Comparison of ENCODE assay signal across 8 mouse cellular contexts in genomic region chr4:134534932-134535786, GRCm38 (mm10). TPM values are rescaled to one million over a fixed set of nuclear protein-coding genes. Genes with fewer than 3 reads are reported as not detected.
DNase-seq lines count a peak whose midpoint lies in the region; ATAC-seq and TF ChIP-seq lines count a peak whose summit lies in the region.

Mtfr1l (minus strand) TSS chr4:134535387.

- peak; percentile 88 for ATAC-seq in Patski
- ATAC-seq in hindbrain, embryonic 13.5 days (ENCODE audit: low FRiP score), result peak; percentile 96

- peak within 1 kb of the TSS; percentile 99 for H3K4me3 ChIP-seq in hindbrain, embryonic 13.5 days

- POLR2A ChIA-PET in Patski (lab: Charles Lee), result interaction anchor here (0.9 to 2.1 kb wide), 2 partner anchors 10 to 19 kb away, joined by 3 to 6 read pairs; no protein-coding TSS in a partner anchor

- H3K27ac ChIP-seq in hindbrain, embryonic 13.5 days, result peak within 1 kb of the TSS; percentile 90

- no peaks in the 10 kb centered on the region for H3K27me3 ChIP-seq in Patski
- H3K27me3 ChIP-seq in hindbrain, embryonic 13.5 days, result no peaks in the 10 kb centered on the region

- peak within 1 kb of the TSS; percentile 91 for H3K9ac ChIP-seq in hindbrain, embryonic 13.5 days

- H3K4me1 ChIP-seq in hindbrain, embryonic 13.5 days (replicated peaks), result peaks cover 30% of the 10 kb centered on the region

- H3K9me3 ChIP-seq in hindbrain, embryonic 13.5 days, result no peaks in the 10 kb centered on the region

- under 1% methylated on average over 70 of the region's 71 CpGs for WGBS in hindbrain, embryonic 13.5 days

- peak within 1 kb of the TSS; percentile 95 for H3K4me2 ChIP-seq in hindbrain, embryonic 13.5 days

- no peak for TF ChIP-seq CTCF in Patski (IDR thresholded peaks at IDR 0.05)

- in situ Hi-C loops in Patski (cut with MboI; ENCODE audit: low pct_unique_long_range_greater_than_20kb), result no loop called here

- CTCF ChIA-PET in Patski (lab: Charles Lee), result interaction anchor here (0.8 kb wide), 1 partner anchor 57 kb away, joined by 4 read pairs; no protein-coding TSS in a partner anchor

- H3K36me3 ChIP-seq in hindbrain, embryonic 13.5 days, result peaks cover 41% of the 10 kb centered on the region

- peak; percentile 78 for DNase-seq in Patski (ENCODE audit: low read depth, low spot score)
- DNase-seq in cerebellum, postnatal 14 days, result peak; percentile 95 to 97
- DNase-seq in frontal cortex, postnatal 14 days (ENCODE audit: low spot score in 2 of 2), result peak; percentile 94
- peak; percentile 82 to 93 for DNase-seq in layer of hippocampus, postnatal 25 days (ENCODE audit: extremely low spot score in 1 of 2, low spot score in 1 of 2)
- DNase-seq in lung, postnatal 25 days (ENCODE audit: low spot score), result peak; percentile 99
- DNase-seq in retina, embryonic 14.5 days (ENCODE audit: low spot score), result peak; percentile 95
- DNase-seq in thymus, postnatal 4 days, result peak; percentile 96

RNA-seq across cellular contexts. Expression of gene Mtfr1l, which starts in this region (rescaled TPM):
- polyA plus RNA-seq in Patski (2021), result 69.4 TPM
- 160 and 163 TPM in 2 replicates for polyA plus RNA-seq in hindbrain, embryonic 13.5 days (2015; fragmentation: Nextera tagmentation; extraction: Ambion mirVana)
- 10 to 100 TPM; 69.5 to 72.0 TPM for total RNA-seq in layer of hippocampus, postnatal 25 days (2021)

Comparison
In these comparisons a context has a peak if more than half of its experiments do, and no peak if none do; other contexts are left out.
1. Peak in every context shown above with its lines: DNase-seq, ATAC-seq, H3K4me3 ChIP-seq and H3K27ac ChIP-seq.